Mouse (Mus musculus) kidney, postnatal 0 days (tissue): ENCODE measurements around the gene Mbnl2. TPM values are rescaled to one million over a fixed set of nuclear protein-coding genes. Genes with fewer than 3 reads are reported as not detected.
"Not testable (repeated sequence)": the region's sequence is repeated elsewhere in the genome, so short reads cannot be mapped to it uniquely, and the experiment has no call there.

Source experiments
- ATAC-seq: fragments of 200-750 bp; cut with Nextera tagmentation; replicated peaks from 2 replicates; pipeline ENCODE4 v1.8.0; 2017; ENCODE audit warnings: low read depth, moderate number of reproducible peaks, moderate TSS enrichment, moderate library complexity; ENCODE audit not compliant: low FRiP score
- DNase-seq: peaks from one replicate; pipeline ENCODE4 v3.0.0-alpha.2; 2016; ENCODE audit warnings: low spot score
- H3K27ac ChIP-seq: fragments of 300-500 bp; sonication (generic); 2 replicates; pipeline ENCODE4 v1.5.1; 2014; ENCODE audit warnings: mild to moderate bottlenecking
- H3K27me3 ChIP-seq: fragments of 300-500 bp; sonication (generic); 2 replicates; pipeline ENCODE4 v1.6.1; 2014; ENCODE audit warnings: low read length, mixed read lengths; ENCODE audit not compliant: insufficient read depth
- H3K36me3 ChIP-seq: fragments of 300-500 bp; sonication (generic); 2 replicates; pipeline ENCODE4 v1.6.1; 2014; ENCODE audit warnings: low read length, mixed read lengths; ENCODE audit not compliant: insufficient read depth
- H3K4me1 ChIP-seq: fragments of 300-500 bp; sonication (generic); replicated peaks from 2 replicates; pipeline ENCODE4 v1.6.1; 2014; ENCODE audit warnings: antibody characterized with exemption, low read length, mixed read lengths; ENCODE audit not compliant: insufficient read depth
- H3K4me2 ChIP-seq: fragments of 300-500 bp; sonication (generic); 2 replicates; pipeline ENCODE4 v1.6.1; 2014; ENCODE audit warnings: mild to moderate bottlenecking, low read length, moderate library complexity, mixed read lengths
- H3K4me3 ChIP-seq: fragments of 300-500 bp; sonication (generic); replicated peaks from 2 replicates; pipeline ENCODE4 v1.5.1; 2014; ENCODE audit warnings: low read depth, low read length
- H3K9ac ChIP-seq: fragments of 300-500 bp; sonication (generic); 2 replicates; pipeline ENCODE4 v1.6.1; 2014; ENCODE audit warnings: low read depth, low read length
- H3K9me3 ChIP-seq: fragments of 300-500 bp; sonication (generic); replicated peaks from 2 replicates; pipeline ENCODE4 v1.6.1; 2016; ENCODE audit warnings: low read length, inconsistent platforms, mixed read lengths
- CTCF ChIP-seq: IDR thresholded peaks from 2 replicates; pipeline ENCODE4 v1.5.1; 2016; ENCODE audit warnings: antibody characterized with exemption, low read depth, mild to moderate bottlenecking, moderate library complexity
- WGBS: fragments of 180-500 bp; shearing (Covaris S2); extraction: QIAGEN DNeasy Blood & Tissue Kit; methylation state at CpG from one replicate; pipeline ENCODE4 v1.1.7; 2014; 5-methylcytosine and 5-hydroxymethylcytosine counted together
- polyA plus RNA-seq: library from polyadenylated mRNA; unstranded; fragments of >200 nt; fragmentation: Nextera tagmentation; extraction: Ambion mirVana; gene quantifications from 2 replicates; pipeline ENCODE4 v1.2.1, GENCODE M21; 2015

The Mbnl2 gene
- polyA plus RNA-seq, 1 experiment from 2014 or later = 119 TPM

- ATAC-seq = 0 out of 2 replicates have a peak, but pooled peaks have one; percentile 20
- 56% methylated on average over 10 of the region's 10 CpGs for WGBS
These were observed 80.4 kb downstream of the Mbnl2 start for GRCm38 (mm10) chr14:120355742-120356440.

GRCm38 (mm10) chr14:120357321-120358070 lies 82.0 kb downstream of the Mbnl2 start:
- Histone ChIP-seq H3K4me1 (peaks cover 23% of the 10 kb centered on the region), H3K9ac (no peak overlapping the region), H3K36me3 (no peaks in the 10 kb centered on the region), H3K4me3 (no peak overlapping the region), H3K27me3 (no peaks in the 10 kb centered on the region), H3K27ac (no peak overlapping the region), H3K9me3 (no peaks in the 10 kb centered on the region; the same call in 1 of the 2 replicates), H3K4me2 (no peak overlapping the region)
- ATAC-seq = no peak
- DNase-seq = no peak
- 97% methylated on average over 19 of the region's 19 CpGs for WGBS
- TF ChIP-seq CTCF = no peak

More at GRCm38 (mm10) chr14:120355742-120356440, 80.4 kb downstream of the Mbnl2 start:
- Histone ChIP-seq H3K9me3 (no peaks in the 10 kb centered on the region; the same call in 1 of the 2 replicates), H3K4me3 (no peak overlapping the region), H3K9ac (no peak overlapping the region), H3K36me3 (no peaks in the 10 kb centered on the region), H3K27me3 (no peaks in the 10 kb centered on the region), H3K4me1 (peaks cover 23% of the 10 kb centered on the region), H3K27ac (peak overlapping the region; percentile 70), H3K4me2 (peak overlapping the region; percentile 28; the same call in 1 of the 2 replicates)
- DNase-seq = no peak
- no peak for TF ChIP-seq CTCF

DNA sequence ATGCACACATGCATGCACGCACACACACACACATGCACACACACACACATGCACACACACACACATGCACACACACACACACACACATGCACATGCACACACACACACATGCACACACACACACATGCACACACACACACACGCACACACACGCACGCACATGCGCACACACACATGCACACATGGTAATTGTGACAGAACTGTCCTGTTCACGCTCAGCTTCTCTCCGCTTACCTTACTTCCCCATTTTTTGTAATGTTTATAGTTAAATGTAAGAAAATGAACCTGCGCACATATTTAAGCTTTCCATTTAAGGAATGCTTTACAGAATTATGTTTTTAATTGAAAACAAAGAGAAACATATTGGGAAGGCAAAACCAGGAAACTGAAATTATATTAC lies 84.1 kb downstream of the Mbnl2 start:
- not testable (repeated sequence) for H3K4me3 ChIP-seq, ATAC-seq, H3K4me2 ChIP-seq, H3K9me3 ChIP-seq, H3K27ac ChIP-seq, H3K27me3 ChIP-seq, H3K36me3 ChIP-seq, H3K9ac ChIP-seq, DNase-seq
- H3K4me1 ChIP-seq = peaks cover 21% of the 10 kb centered on the region
- 97% methylated on average over 8 of the region's 8 CpGs for WGBS

- Histone ChIP-seq H3K9me3 (no peaks in the 10 kb centered on the region; the same call in 1 of the 2 replicates), H3K36me3 (0 out of 2 replicates have a peak, but pooled peaks cover 4% of the 10 kb centered on the region), H3K4me3 (no peak overlapping the region), H3K4me1 (peaks cover 9% of the 10 kb centered on the region), H3K27ac (no peak overlapping the region), H3K9ac (no peak overlapping the region), H3K27me3 (no peaks in the 10 kb centered on the region), H3K4me2 (no peak overlapping the region)
- TF ChIP-seq CTCF = no peak
- DNase-seq (no peak), ATAC-seq (no peak)
- 58% methylated on average over 6 of the region's 6 CpGs for WGBS
These were observed 85.7 kb downstream of the Mbnl2 start for GRCm38 (mm10) chr14:120361121-120361520.

DNA sequence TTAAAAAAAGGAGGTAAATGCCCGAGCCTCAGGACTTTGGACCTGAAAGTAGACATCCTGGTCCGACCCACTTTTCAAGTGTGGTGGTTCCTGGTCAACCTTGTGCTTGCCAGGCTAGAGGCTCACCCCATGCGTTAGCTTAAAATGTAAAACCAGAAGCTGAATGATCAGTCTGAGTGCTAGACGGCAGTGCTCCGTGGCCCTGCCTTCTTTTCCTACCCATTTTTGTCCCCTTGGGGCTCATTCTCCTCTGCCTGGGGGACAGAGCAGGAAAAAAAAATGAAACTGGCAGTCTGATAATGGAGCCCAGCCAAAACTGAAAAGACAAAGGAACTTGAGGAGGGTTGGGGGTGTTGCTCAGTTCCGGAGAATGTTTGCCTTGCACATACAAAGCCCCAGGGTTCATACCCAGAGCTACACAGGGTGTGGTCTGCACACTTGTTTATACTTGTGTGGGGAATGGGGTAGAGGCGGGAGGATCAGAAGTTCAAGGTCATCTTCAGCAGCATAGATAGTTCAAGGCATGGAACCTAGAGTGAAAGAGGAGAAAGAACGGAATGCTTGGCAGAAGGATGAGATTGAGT lies 87.0 kb downstream of the Mbnl2 start:
- Histone ChIP-seq H3K9ac (no peak overlapping the region), H3K27me3 (no peaks in the 10 kb centered on the region), H3K4me1 (peaks cover 5% of the 10 kb centered on the region; the same call in 1 of the 2 replicates), H3K27ac (no peak overlapping the region), H3K4me3 (no peak overlapping the region), H3K4me2 (no peak overlapping the region), H3K36me3 (0 out of 2 replicates have a peak, but pooled peaks cover 4% of the 10 kb centered on the region), H3K9me3 (no peaks in the 10 kb centered on the region)
- no peak for TF ChIP-seq CTCF
- WGBS = 67% methylated on average over 8 of the region's 8 CpGs
- ATAC-seq (no peak), DNase-seq (no peak)
